Mouse (Mus musculus): ENCODE measurements around the gene Katnal1.
A peak's percentile ranks its signal among the peaks of the same experiment; 100 is the strongest.

Gene Katnal1

DNA sequence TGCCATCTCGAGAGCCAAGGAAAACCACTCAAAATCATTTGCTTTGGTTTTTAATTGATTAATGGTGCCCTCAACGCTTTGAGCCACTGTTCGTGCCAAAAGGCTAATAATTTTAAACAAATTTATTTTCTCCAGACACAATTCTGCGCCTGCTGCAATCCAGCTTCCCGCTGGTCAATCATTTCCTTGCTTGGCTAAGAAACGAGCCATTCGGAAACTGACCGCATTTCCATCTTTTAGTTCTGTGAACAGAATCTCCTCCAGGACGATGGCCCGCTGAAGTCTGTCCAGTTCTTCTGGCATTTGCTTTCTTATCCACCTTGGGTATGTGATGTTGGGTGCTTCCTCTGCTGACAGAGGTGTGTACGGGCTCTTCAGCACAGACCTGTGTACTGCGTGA is 4.5 kb downstream of the Katnal1 start:
- peak in 1 of 2 experiments; percentile 27 for DNase-seq

DNA sequence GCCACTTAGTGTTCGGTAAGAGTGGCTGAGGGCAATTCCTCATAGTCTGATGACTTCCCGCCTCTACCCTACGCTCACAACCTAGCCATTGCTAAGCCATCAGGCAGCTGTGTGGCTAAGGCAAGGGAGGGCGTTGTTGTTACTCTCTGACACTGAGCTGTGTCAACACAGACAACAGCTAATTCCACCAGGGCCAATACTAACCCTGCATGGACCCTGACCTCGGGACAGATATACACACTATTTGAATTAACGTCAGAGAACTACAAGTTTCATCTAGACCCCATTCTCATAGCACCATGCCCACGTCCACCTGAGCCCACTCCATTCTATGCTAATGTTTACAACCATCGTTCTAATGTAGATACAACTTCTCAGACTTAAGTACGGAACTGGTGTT is 5.1 kb downstream of the Katnal1 start:
- DNase-seq = no peak

DNA sequence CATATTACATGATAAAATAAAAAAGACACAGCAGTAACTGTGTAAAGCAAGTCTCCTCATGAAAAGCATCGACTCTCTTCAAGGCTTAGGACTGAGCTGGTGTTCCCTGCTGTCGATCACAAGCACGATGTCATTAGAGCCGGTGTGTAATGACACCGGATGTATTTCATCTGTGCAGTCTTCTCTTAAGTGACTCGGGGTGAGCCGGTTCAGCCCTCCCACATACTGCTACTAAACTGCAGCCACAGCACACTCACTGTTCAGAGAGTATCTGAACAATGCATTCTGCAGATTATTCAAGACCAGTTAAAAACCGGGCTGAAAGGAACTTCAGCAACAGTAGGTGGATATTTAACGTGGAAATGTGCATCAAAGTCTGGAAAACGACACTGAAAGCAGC is 5.7 kb downstream of the Katnal1 start:
- no peak for DNase-seq

DNA sequence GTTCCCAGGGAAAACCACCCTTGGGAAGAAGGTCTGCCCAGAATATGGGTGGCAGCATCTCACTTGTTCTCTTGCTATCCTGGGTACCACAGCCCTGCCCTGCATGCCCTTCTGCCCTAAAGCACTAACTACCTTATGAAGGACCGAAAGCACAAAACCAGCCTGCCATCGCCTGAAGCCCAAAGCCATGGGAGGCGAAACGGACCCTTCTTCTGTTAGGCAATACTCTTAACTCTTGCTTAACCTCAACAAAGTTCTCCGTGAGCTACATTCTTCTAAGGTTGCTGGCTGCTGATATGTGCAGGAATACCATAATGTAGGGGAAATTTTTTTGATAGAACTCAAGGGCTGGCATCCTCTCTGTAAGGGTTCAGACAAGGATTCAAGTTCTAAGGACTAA is 6.3 kb downstream of the Katnal1 start:
- DNase-seq = no peak

GRCm38 (mm10) chr5:148918049-148918448 is 11.1 kb downstream of the Katnal1 start:
- no peak for DNase-seq

GRCm38 (mm10) chr5:148916775-148917174 is 12.3 kb downstream of the Katnal1 start:
- no peak for DNase-seq

- DNase-seq = no peak
Observed at GRCm38 (mm10) chr5:148912262-148912661, 16.9 kb downstream of the Katnal1 start.

- DNase-seq = no peak
Observed at GRCm38 (mm10) chr5:148910066-148910465, 19.1 kb downstream of the Katnal1 start.

DNA sequence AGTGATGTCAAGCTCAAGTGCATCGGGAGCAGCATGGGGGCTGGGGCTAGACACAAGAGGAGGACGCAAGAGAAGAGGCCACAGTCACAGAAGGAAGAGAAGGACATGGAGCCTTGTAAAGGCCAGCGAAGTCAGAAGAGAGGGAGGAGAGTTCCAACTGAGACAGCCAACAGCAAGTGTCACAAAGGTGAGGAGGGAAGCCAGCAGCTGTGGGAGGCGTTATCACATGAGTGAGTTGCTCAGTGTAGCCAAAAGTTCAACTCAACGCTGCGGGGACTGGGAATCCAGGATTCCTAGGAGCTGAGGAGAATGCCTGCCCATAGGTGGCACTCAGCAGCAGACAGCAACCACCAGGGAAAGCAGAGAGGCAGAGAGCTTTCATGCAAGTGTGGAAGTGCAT is 19.7 kb downstream of the Katnal1 start:
- peak; percentile 56 to 76 for DNase-seq

DNA sequence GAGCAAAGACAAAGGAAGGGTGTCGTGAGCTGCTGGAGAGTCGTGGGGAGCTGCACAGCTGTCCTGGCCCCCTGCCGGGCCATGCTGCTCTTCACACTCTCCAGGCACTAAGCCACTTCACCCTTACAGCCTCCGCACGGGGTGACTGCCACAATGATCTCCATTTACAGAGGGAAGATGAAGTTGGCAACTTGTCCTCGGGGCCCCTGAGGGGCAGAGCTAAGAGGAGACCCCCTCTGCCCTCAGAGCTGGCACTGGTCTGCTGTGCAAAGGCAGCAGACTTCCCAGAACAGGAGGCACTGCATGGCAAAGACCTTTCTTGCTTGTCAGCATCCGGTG is 20.1 kb downstream of the Katnal1 start:
- DNase-seq = no peak

DNA sequence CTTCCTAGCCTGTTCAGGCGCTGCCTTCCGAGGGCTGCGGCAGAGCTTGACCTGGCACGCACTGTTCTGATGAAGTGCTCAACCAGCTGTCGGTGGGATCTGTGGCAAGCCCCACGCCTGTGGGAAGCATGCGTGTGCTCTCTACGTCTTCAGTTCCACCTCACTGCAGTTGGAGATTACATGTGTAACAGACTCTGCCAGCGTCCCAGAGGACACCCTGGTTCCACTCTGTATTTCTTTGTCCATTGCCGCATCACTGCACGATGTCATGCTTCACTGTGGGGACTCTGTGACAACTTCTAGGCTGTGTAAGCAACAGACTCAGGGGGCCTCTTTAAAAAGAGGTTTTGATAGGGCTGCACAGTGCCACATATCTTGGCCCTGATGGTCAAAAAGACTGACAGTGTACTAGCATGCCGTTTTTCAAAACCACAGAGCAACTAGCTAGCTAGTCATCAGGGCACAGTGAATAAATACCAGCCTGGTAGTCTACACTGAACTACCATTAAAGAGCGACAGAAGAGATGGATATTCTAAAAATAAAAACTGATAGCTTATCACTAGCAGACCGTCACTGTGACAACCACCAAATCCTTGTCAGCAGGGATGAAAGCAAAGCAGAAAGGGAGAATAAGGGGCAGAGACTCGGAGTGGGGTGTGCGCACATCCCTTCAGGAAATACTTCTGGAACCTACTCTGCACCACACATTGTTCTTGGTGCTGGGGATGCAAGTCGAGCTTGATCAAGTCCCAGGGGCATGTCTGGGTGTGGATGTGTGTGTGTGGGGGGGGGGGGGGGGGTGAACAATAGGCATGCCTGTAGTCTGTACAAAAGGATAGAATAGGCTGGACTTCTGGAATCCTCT is 20.7 kb downstream of the Katnal1 start:
- DNase-seq = no peak

DNA sequence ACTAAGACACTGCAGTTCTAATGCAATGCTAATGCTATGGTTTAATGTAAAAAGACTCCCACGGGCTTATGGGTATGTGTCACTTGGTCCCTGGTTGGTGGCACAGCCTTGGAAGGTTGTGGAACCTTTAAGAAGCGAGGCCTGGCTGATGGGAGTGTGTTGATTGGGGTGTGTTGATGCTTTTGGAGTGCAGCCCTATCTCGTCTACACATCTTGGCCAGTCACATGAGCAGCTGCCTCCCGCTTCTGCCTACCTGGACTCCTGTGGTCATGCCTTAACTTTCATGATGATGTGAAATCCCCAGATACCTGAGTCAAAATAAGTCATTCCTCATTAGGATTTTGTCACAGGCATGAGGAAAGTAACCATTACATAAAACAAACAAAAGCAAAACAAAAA is 22.8 kb downstream of the Katnal1 start:
- no peak for DNase-seq

DNA sequence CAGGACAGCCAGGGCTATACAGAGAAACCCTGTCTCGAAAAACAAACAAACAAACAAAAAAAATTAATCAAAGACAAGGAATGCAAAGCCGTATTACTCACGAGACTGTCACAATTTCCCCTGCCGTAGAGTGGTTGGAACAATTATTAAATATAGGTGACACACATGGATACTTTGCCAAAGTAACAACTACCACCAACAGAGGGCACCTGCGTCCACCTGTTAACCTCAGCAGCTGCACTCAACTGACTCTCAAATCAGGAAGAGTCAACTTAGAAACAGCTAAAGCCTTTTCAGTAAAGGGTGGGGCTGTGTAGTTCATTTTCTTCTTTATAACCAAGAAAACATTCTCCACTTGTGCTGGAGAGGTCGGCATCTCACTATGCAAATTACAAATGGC is 24.3 kb downstream of the Katnal1 start:
- peak; percentile 71 to 84 for DNase-seq

GRCm38 (mm10) chr5:148899361-148899760 is 29.8 kb downstream of the Katnal1 start:
- DNase-seq = peak; percentile 64 to 80

DNA sequence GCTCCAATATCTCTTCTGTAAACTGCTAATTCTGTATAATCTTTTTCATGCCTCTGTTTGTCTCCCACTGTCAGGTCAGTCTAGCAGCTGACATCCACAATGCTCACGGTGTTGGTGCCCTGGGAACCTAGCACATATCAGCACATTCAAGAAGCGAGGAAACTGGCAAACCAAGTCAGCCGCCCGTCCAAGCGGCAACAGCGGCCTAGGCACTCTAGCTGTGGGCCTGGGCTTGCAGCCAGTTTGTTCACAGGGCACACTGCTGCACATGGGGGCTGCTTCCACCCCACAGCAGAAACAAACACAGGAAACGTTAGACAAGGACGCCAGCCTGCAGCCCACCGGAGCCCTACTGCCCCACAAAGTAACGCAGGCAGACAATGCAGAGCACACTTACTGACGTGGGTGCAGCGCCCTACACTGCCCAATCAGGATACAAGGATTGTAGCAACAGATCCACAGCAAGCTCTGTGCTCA is 31.1 kb downstream of the Katnal1 start:
- peak; percentile 55 to 74 for DNase-seq

DNA sequence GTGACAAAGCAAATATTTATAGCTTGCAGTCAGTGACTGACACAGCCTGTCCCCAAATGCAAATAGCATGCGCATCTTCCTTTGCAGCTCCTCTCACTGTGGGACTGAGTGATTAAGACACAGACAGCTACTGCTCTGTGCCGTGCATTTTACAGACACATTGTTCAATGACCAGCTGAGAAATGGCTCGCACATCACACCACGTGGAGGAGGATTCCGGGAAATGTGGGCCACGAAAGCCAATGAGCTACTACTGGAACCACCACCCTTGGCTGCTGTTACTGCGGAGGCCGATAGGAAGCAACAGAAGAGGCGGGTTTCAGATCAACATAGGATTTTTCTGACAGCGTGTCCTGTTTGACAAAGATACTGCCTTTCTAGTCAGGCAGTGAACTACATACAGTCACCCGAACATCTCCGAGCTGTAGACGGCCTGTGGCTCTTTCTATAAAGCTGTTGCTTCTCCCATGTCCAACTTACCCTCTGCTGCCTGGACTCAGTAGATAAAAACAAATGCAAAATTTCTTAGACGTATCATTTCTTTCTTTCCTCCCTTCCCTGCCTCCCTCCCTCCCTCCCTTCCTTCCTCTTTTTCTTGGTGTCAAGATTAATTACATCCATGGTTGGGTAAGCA is 31.9 kb downstream of the Katnal1 start:
- no peak for DNase-seq

- no peak for DNase-seq
Observed at GRCm38 (mm10) chr5:148896515-148896914, 32.6 kb downstream of the Katnal1 start.

DNA sequence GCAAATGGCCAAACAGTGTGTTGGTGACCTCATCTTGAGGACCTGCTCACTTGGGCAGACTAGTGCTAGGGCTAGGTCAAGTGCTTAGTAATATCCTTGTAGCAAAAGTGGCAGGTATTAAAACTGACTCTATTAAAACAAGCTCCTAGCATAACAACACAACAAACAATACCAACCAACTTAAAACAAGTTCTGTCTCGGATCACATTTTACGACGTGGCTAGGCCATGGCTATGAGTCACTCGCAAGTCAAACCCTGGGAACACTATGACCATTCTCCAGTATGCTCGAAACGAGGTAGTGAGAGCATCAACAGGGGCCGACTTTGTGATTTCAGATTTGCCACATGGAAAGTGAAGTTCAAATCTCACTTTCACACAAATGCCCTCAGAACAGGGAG is 33.3 kb downstream of the Katnal1 start:
- no peak for DNase-seq

- peak; percentile 36 to 64 for DNase-seq
Observed at GRCm38 (mm10) chr5:148895034-148895433, 34.1 kb downstream of the Katnal1 start.

- no peak for DNase-seq
Observed at GRCm38 (mm10) chr5:148890237-148890636, 38.9 kb downstream of the Katnal1 start.

DNA sequence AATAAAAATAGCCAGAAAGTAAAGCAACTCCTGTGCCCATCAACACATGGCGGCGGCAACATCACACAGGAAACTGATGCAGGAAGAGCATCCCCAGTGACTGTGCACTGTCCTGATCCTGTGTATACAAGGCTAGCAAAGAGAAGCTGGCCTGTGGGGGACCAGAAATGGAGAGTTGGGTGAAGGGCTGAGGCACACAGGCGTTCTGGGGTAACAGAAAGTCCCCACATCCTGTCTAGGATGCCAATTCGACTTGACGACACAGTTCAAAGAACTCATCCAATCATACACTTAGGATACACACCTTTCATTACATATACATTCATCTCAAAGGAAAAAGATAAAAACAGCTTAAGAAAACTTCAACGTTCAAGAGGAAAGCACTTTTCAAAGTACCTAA is 41.1 kb downstream of the Katnal1 start:
- DNase-seq = no peak

DNA sequence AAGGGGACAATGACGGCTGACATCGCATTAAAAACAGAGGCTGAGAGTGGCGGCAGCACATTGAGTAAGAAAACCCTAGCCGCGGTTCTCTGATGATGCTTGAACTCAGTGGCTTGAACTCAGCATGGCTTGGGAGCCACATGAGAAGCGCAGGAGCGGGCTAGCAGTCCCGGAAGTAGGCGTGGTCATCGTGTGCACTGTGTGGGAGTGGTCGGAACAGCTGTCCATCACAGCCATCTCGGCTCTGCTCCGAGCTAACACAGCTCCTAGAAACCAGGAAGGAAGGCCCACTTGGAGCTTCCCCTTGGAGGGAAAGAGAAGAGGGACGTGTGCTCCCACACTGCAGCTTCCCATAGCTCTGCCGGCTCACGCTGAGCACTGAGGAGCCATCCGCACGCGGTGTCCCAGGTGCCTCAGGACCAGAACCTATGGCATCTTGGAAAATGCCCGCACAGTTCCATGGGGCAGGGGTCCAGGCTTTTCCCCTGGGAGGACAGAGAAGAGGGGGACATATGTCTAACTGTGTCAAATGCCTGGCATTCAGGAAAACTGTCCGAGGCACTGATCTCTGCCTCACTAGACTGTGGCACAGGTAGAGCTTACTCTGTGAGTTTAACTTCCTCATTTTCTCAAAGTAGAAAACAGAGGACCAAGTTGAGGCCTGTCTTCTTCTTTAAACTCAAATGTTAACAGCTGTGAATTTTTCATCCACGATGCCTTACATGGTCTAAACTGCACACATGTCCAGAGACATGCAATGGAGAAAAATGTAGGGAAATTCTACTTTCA is 43.1 kb downstream of the Katnal1 start:
- peak; percentile 21 to 64 for DNase-seq

DNA sequence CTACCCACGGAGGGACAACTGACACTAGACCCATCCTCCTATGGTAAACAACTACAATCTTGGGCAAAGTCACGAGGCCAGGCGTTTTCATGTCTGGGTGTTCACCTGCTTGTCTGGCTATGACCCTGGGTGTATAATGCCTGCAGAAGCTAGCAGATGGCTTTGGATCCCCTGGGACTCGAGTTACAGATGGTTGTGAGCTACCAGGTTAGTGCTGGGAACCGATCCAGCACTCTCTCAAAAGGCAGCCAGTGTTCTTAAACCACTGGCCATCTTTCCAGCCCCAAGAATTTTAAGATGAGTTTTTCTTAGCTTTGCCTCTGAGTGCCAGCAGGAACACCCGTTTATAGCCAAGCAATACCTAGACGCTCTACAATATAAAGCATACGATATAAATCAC is 45.4 kb downstream of the Katnal1 start:
- no peak for DNase-seq

DNA sequence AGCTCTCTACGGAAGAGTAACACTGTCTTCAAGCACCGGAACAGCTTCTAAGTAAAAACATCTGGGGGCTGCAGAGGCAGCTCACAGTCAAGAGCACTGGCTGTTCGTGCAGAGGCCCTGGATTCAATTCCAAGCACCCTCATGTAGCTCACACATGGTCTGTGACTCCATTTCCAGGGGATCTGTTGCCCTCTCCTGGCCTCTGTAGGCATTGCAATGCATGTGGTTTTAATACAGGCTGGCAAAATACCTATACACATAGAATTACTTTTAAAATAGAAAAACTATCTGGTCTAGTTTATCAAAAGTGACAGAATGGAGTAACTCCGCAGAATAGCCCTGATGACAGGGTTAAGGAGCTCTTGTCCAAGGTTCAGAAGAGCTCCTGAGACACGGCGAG is 49.9 kb downstream of the Katnal1 start:
- peak in 1 of 2 experiments; percentile 35 for DNase-seq
